Mouse (Mus musculus) embryonic facial prominence, embryonic 15.5 days (tissue): ENCODE measurements around the gene Arid3c. TPM values are rescaled to one million over a fixed set of nuclear protein-coding genes. Genes with fewer than 3 reads are reported as not detected.
"Not testable (repeated sequence)": the region's sequence is repeated elsewhere in the genome, so short reads cannot be mapped to it uniquely, and the experiment has no call there.

ENCODE experiments used
- ATAC-seq: fragments of 200-750 bp; cut with Nextera tagmentation; 2 replicates; pipeline ENCODE4 v1.8.0; 2017; ENCODE audit warnings: low read depth, moderate TSS enrichment; ENCODE audit not compliant: insufficient number of reproducible peaks, low FRiP score, low TSS enrichment
- H3K27ac ChIP-seq: fragments of 300-500 bp; sonication (generic); replicated peaks from 2 replicates; pipeline ENCODE4 v1.5.1; 2015; ENCODE audit warnings: mild to moderate bottlenecking, inconsistent platforms
- H3K27me3 ChIP-seq: fragments of 300-500 bp; sonication (generic); 2 replicates; pipeline ENCODE4 v1.6.1; 2015; ENCODE audit warnings: inconsistent platforms
- H3K36me3 ChIP-seq: fragments of 300-500 bp; sonication (generic); 2 replicates; pipeline ENCODE4 v1.6.1; 2015; ENCODE audit warnings: mild to moderate bottlenecking, inconsistent platforms
- H3K4me1 ChIP-seq: fragments of 300-500 bp; sonication (generic); 2 replicates; pipeline ENCODE4 v1.6.1; 2015; ENCODE audit warnings: inconsistent platforms
- H3K4me2 ChIP-seq: fragments of 300-500 bp; sonication (generic); replicated peaks from 2 replicates; pipeline ENCODE4 v1.6.1; 2015; ENCODE audit warnings: mild to moderate bottlenecking, inconsistent platforms
- H3K4me3 ChIP-seq: fragments of 300-500 bp; sonication (generic); replicated peaks from 2 replicates; pipeline ENCODE4 v1.5.1; 2015; ENCODE audit warnings: mild to moderate bottlenecking, inconsistent platforms
- H3K9ac ChIP-seq: fragments of 300-500 bp; sonication (generic); 2 replicates; pipeline ENCODE4 v1.6.1; 2015; ENCODE audit warnings: inconsistent platforms
- H3K9me3 ChIP-seq: fragments of 300-500 bp; sonication (generic); replicated peaks from 2 replicates; pipeline ENCODE4 v1.6.1; 2016; ENCODE audit warnings: inconsistent platforms
- WGBS: fragments of 180-500 bp; shearing (Covaris S2); methylation state at CpG from one replicate; pipeline ENCODE4 v1.1.7; 2015; 5-methylcytosine and 5-hydroxymethylcytosine counted together
- polyA plus RNA-seq: library from polyadenylated mRNA; unstranded; fragments of >200 nt; fragmentation: Nextera tagmentation; extraction: Ambion mirVana; gene quantifications from 2 replicates; pipeline ENCODE4 v1.2.1, GENCODE M21; 2015

The Arid3c gene
- polyA plus RNA-seq, 1 experiment from 2014 or later = 0.16 TPM

DNA sequence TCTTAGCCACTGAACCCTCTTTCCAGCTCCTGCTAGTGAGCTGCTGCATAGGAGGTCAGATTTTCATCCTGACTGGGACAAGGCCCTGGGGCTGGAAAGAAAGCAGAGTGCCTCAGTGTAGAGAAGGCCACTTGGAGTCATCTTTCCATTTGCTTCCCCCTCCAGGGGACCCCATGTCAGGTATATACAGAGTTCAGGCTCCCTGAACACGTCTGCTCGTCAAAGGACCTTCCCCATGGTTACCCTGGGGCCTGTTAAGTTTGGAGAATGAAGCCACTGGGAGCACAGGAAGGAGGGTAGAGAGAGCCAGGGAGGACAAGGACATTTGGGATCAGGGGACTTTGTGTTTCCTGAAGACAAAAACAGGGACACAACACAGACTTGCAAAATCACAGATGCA lies 28.7 kb downstream of the Arid3c start:
- WGBS = 49% methylated on average over 2 of the region's 2 CpGs
- H3K36me3 ChIP-seq, ATAC-seq, H3K4me3 ChIP-seq, H3K27ac ChIP-seq, H3K9me3 ChIP-seq, H3K27me3 ChIP-seq, H3K4me2 ChIP-seq, H3K9ac ChIP-seq: not testable (repeated sequence)
- peaks cover 32% of the 10 kb centered on the region for H3K4me1 ChIP-seq

DNA sequence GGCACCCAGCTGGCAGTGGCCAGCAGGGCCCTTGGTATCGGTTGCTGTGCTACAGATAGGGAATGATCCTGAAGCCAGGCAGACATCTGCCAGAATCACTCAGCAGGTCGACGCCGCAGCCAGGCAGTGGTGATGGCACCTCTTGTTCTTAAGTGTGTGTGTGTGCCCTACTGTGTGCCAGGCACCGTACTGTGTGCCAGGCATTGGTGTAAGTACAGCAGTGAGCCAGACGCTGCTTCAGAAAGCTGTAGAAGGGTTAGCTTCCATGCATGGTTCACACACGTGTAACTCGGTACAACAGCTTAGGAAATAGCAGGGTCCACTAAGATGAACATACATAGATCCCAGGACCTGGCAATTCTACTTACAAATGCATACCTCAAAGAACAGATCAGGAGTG lies 30.7 kb downstream of the Arid3c start:
- not testable (repeated sequence) for ATAC-seq, H3K4me3 ChIP-seq, H3K27me3 ChIP-seq, H3K9me3 ChIP-seq, H3K9ac ChIP-seq, H3K36me3 ChIP-seq, H3K4me2 ChIP-seq, H3K27ac ChIP-seq
- WGBS = 100% methylated on average over 2 of the region's 8 CpGs
- peaks cover 13% of the 10 kb centered on the region for H3K4me1 ChIP-seq

DNA sequence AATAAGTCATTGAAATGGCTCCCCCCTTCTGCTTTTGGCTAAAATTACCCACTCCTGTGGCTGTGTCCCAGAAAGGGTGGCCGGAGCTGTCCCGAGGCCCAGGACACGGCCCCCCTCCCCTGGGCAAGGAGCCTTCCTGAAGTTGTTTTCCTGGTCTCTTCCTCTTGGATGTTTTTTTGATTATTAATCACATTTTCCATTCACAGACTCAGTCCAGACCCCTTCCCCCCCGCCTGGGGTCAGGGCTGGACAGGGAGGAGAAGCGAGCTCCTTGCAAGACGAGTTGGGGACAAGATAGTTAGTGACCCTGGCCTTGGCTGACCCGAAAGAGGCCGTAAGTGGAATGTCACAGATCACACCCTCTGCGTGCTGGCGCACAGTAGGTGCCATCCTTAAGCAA lies 31.2 kb downstream of the Arid3c start, which contains the start of gene Il11ra1:
Il11ra1 (plus strand) TSS at position 207 of the 400 bp plus-strand sequence.
- 78% methylated on average over 9 of the region's 10 CpGs for WGBS
- not testable (repeated sequence) for H3K4me3 ChIP-seq, H3K36me3 ChIP-seq, ATAC-seq, H3K4me1 ChIP-seq, H3K9me3 ChIP-seq, H3K27me3 ChIP-seq, H3K9ac ChIP-seq, H3K27ac ChIP-seq
- H3K4me2 ChIP-seq = 0 out of 2 replicates have a peak within 1 kb of the TSS, but pooled peaks have one; percentile 10

DNA sequence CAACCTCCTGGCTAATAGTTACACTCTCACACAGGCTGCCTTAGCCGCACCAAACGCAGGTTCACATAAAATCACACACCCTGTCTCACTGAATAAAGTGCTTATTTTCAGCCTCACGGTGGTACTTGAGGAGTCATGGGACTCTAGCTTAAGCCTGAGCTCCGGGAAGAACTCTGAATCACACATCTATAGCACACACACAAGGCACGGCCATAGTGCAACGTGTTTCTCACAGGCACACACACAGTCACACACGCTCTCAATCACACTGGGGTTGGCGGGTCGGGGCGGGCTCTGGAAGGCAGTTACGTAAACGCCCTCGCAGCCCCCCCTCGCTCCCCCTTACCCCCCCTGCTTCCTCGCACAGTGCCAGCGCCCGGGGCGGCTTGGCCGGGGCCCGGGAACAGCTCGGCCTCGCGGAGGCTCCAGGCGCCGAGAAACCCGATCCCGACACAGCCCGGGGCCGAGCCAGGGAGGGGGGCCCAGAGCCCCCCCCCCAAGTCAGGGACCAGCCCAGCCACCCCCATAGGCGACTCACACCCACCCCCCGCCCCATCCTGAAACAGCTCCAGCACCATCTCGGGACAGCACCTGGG lies 32.4 kb downstream of the Arid3c start:
- H3K4me2 ChIP-seq = 0 out of 2 replicates have a peak overlapping the region, but pooled peaks have one; percentile 10
- WGBS = 5% methylated on average over 25 of the region's 32 CpGs
- ATAC-seq, H3K36me3 ChIP-seq, H3K4me1 ChIP-seq, H3K9me3 ChIP-seq, H3K4me3 ChIP-seq, H3K27ac ChIP-seq, H3K27me3 ChIP-seq, H3K9ac ChIP-seq: not testable (repeated sequence)

DNA sequence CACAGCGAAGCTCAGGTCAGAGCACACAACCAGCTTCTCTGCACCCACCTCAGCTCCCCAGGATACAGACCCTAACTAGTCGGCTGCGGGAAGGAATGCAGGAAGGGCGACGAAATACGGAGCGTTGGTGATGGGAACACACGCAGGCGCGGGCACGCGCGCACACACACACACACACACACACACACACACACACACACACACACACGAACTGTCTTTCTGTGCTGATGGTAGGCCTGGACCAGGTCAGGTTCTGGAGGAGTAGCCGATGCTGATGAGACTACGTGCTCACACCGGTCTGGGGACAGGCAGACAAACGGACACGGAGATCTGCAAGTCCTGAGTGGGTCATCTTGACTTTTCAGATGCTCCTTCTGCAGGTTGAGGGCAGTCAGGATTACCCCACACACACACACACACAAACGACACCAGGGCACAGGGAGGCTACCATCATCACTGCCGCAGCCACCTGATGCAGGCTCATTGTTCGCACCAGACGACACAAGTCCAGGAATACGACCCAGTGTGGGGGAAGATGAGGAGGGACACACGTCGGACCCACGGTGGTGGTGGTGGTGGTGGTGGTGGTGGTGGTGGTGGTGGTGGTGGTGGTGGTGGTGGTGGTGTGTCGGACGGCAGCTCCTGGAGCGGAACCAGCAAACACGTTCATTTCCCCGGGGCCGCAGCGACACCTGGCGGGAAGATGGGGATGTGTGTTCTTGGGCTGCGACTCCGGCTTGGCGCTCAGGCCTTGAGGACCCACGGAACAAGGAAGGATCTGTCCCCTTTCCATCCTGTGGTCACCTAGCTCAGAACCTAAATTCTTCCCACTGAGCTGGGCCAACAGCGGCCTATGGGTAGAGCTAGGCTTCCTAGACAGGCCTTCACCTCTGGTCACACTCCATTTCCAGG lies 33.8 kb downstream of the Arid3c start, which contains the start of gene Cntfr:
Cntfr (minus strand) TSS at position 160 of the 912 bp plus-strand sequence.
- H3K36me3 ChIP-seq, H3K27me3 ChIP-seq, H3K4me1 ChIP-seq, H3K27ac ChIP-seq, H3K9ac ChIP-seq, H3K4me3 ChIP-seq, ATAC-seq, H3K9me3 ChIP-seq: not testable (repeated sequence)
- 14% methylated on average over 29 of the region's 40 CpGs for WGBS
- H3K4me2 ChIP-seq = peak within 1 kb of the TSS; percentile 37; the same call in 1 of the 2 replicates

DNA sequence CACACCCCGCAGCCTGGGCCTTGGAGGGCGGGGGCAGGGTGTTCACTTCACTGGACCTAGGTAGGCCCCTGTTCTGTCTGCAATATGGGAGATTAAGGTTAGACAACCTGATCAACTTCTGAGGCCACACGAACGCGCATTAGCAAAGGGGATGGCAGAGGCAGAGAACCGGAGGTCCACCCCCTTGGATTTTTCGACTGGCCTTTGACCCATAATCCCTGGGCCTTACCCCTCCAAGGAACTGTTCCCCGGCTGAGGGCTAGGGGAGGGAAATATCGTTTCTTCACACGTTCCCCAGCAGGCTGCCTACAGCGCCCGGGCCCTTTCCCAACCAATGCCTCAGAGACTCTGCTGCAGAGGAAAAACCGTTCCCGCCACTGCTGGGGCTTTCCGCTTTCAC lies 34.5 kb downstream of the Arid3c start:
- not testable (repeated sequence) for H3K36me3 ChIP-seq, H3K27ac ChIP-seq, H3K9me3 ChIP-seq, ATAC-seq, H3K4me1 ChIP-seq, H3K9ac ChIP-seq, H3K4me3 ChIP-seq, H3K27me3 ChIP-seq, H3K4me2 ChIP-seq
- WGBS = 13% methylated on average over 12 of the region's 15 CpGs

DNA sequence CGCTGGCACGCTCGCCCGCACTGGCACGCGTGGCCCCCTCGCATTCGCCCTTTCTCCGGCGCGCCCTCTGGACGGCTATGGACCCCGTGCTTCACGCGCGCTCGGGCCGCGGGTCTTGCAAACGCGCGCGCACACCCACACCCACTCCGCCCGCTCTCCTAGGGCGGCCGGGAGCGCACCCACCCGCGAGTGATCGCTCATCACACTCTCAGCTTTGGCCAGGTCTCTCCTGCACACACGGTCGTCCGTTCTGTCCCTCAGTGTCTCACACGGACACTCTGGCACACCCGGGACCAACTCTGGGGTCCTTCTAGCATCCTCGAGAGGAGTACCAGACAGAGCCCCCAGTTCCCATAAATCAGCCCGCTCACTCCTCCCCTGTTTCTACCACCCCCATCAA lies 35.1 kb downstream of the Arid3c start:
- H3K27me3 ChIP-seq, H3K27ac ChIP-seq, H3K9me3 ChIP-seq, H3K36me3 ChIP-seq, H3K4me3 ChIP-seq, ATAC-seq, H3K9ac ChIP-seq, H3K4me1 ChIP-seq: not testable (repeated sequence)
- 6% methylated on average over 8 of the region's 38 CpGs for WGBS
- H3K4me2 ChIP-seq = peak overlapping the region; percentile 37

DNA sequence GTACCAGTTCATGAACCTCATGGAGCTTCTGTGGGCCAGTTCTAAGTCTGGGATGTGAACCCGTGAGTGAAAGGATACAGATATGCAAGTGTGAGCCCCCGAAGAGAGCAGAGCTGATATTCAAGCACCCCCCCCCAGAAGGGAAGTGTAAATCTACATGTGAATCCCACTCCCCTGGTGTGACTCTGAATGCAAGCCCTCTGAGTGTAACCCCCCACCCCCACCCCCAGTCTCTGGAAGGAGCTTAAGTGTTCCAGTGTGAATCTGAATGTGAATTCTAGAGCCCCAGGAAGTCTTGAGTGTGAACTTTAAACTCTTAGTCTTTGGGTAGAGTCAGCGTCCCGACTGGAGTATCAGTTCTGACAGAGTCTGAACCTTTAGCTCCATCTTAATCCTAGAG lies 37.4 kb downstream of the Arid3c start:
- not testable (repeated sequence) for H3K4me2 ChIP-seq, H3K4me1 ChIP-seq, H3K9me3 ChIP-seq, ATAC-seq, H3K4me3 ChIP-seq, H3K36me3 ChIP-seq, H3K27me3 ChIP-seq, H3K9ac ChIP-seq, H3K27ac ChIP-seq
- 20% methylated on average over 4 of the region's 4 CpGs for WGBS

DNA sequence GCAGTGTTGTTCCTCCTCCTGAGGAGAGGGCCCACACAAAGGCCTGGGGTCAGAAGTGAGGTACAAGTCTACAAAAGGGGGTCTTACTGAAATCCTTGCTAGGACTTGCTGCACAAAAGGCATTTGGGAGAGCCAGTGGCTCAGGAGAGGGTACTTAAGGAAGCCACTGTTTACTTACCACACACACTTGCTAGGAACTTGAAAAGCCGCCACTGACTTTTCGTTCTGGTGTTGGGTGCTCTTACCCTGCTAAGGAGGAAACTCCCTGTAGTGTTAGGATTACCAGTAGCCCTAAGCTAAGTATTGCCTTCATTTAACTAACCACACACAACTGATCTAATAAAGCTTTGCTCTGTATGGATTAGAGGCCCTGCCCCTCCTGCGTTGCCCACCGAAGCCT lies 40.9 kb downstream of the Arid3c start:
- H3K27me3 ChIP-seq, H3K4me3 ChIP-seq, H3K9ac ChIP-seq, H3K4me2 ChIP-seq, ATAC-seq, H3K36me3 ChIP-seq, H3K9me3 ChIP-seq, H3K27ac ChIP-seq, H3K4me1 ChIP-seq: not testable (repeated sequence)
- WGBS = no CpG with 5 or more reads among the region's 4 CpGs

DNA sequence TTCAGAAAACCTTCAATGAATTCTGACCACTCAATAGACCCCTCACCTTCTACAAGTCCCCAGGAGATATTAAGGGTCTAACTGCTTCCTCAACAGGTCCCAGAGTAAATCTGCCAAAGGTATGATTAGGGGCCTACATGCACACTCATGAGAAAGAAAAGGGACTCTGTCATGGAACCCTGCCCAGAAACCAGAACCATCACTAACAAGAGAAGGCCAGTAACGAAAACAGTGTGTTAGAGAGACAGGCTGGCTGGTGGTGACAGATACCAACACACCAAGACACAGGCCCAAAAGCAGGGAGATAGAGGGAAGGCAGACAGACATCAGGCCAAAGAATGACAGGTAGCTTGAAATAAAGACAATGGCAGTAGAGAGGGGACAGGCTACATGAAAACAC lies 42.4 kb downstream of the Arid3c start:
- not testable (repeated sequence) for ATAC-seq, H3K36me3 ChIP-seq
- WGBS = 32% methylated on average over 1 of the region's 1 CpGs

DNA sequence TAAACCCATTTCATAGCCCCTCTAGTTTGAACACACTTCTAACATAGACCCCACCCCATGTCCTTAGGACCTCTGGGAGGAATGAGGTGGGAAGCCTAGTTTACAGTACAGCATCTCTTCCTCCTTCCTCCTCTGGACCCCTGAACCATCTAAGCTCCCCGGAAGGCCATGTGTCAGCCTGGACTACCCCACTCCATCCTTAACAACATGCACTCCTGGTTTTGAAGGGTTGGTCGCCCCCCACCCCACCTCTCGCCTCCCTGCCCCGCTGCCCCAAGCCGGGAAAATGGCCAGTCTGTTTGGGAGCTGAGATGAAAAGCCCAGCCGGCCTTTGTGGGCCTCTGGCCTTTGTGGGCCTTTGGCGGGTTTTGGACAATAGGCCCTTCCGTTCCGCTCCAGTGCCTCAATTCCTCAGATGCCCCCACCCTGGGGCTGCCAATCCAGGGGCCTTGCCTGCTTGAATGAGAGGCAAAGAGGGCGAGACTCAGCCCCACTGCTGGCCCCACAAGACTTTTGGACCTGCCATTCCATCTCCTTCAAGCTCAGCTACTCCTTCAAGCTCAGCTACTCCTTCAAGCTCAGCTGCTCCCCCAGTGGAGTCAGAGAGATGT lies 45.0 kb downstream of the Arid3c start:
- H3K9me3 ChIP-seq, ATAC-seq, H3K27ac ChIP-seq, H3K9ac ChIP-seq, H3K4me2 ChIP-seq, H3K27me3 ChIP-seq, H3K4me3 ChIP-seq, H3K36me3 ChIP-seq: not testable (repeated sequence)
- WGBS = 55% methylated on average over 10 of the region's 10 CpGs
- peaks cover 17% of the 10 kb centered on the region for H3K4me1 ChIP-seq

More for the DNA sequence above, 42.4 kb downstream of the Arid3c start:
- not testable (repeated sequence) for H3K9me3 ChIP-seq, H3K9ac ChIP-seq, H3K27me3 ChIP-seq, H3K4me2 ChIP-seq, H3K27ac ChIP-seq, H3K4me3 ChIP-seq, H3K4me1 ChIP-seq
